Mouse (Mus musculus) heart, postnatal 36 days (tissue): ENCODE measurements around the gene Gm37240. TPM values are rescaled to one million over a fixed set of nuclear protein-coding genes. Genes with fewer than 3 reads are reported as not detected.
A peak's percentile ranks its signal among the peaks of the same experiment; 100 is the strongest.

Experiments
- DNase-seq, 2 experiments: peaks; one replicate each; pipeline ENCODE4 v3.0.0; 2021 to 2022
- intact Hi-C: fragments of 180-260 bp; cut with DNase I; formaldehyde crosslinking; loops from one replicate; pipeline ENCODE4 v1.15.1; 2025
- total RNA-seq, 2 experiments: library from RNA; stranded (reverse); gene quantifications; 2 replicates each; pipeline ENCODE4 v1.2.3; 2021

Gene Gm37240
- total RNA-seq, 2 experiments from 2014 or later: 35.9 to 45.6 TPM

DNA sequence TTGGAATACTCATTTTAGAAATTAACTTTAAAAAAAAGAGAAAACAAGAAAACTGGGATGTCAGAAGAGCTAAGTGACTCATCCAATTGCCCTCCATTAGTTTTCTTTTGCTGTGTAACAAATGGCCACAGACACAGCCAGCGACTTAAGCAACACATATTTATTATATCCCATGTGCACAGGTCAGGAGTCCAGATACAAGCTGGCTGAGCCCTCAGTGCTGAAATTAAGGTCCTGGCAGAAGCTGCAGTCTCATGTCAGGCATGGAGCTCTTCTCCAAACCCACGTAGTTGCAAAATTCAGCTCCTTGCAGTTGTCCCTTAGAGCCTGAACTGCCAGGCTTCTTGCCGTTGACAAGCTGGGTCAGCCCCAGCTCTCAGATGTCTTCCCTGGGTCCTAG lies 504.0 kb downstream of the Gm37240 start:
- intact Hi-C loops: no loop called here
- DNase-seq: no peak

DNA sequence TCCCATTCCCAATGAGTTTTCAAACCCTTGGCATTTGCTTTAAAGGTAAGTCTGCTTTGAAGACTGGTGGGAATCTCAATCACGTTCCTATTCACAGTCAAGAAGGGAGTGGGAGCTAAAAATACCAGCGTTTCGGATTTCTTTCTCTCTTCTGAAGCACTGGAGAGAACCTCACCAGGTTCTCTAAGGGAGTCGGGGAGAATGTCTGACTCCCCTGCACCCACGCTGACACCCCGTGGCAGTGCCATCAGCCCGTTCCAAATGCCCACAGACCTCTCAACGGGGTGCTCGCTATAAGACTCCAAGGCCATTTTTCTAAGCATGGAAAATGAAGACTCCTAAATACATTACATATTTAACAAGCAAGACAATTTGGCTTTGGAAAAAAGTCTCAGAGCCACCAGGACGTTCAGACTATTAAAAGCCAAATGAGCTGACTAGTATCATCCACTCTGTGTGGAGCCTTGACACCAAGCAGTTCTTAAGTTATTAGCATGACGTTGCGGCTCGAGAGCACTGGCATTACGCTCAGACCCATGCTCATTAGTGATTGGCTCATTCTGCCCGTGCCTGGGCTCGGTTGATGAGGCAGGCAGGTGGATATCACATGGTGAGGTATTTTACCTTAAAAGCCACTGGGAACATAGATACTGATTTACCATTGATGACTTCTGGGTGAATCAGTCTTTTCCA lies 508.5 kb downstream of the Gm37240 start:
- intact Hi-C loops: loop anchor here (5.0 kb wide), 1 partner anchor 138 kb away; no protein-coding TSS in a partner anchor
- no peak for DNase-seq

DNA sequence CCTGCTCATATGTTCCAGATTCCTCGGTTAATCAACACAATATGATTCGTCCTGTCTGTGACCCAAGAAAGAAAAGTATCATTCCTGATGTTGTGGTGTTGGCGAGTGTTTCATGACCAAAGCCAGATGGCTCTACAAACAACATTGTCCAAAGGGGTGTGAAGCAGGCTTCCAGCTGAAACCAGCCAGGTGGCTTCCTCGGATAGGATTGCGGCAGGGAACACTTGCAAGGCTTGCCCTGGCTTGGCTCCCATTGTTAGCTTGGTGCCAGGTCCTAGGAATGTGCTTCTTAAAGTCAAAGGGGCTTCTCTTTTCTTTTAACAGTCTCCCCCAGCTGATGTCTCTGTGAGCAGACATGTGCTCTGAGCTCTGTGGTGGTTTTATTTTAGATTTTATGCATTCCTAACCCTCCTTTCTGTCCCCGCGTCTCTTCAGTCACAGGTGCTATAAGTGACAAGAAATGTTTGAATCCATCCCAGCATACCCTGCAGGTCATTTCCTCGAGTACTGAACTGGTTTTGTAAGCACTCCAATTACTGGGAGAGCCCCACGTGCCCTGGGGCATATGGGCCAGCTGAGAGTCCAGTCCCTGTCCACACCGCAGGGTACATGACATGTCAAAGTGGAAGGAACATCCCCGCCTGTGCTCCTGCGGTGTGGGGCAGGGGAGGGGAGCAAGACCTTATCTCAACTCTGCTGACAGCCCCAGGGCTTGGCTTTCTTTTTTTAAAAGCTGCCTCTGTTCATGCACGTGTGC lies 509.2 kb downstream of the Gm37240 start:
- peak; percentile 16 to 42 for DNase-seq
- intact Hi-C loops: loop anchor here (5.0 kb wide), 1 partner anchor 139 kb away; no protein-coding TSS in a partner anchor

DNA sequence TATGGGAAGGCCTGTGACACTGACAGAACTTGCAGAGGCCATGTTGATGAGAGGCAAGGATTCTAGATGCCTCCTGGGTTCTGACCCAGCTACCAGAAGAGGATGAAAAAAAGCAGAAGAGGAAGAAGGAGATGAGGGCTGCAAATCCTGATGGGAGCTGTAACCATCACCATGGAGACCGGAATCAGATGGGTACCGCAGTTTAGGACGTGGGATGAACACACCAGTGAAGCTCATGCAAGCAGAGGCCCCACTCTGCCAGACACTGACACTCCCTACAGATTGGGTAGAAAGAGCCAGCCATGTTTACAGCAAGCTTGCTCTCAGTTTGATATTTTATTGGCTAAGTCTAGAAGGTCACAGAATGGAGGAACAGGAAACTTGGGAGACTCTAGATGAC lies 509.8 kb downstream of the Gm37240 start:
- intact Hi-C loops: loop anchor here (5.0 kb wide), 1 partner anchor 140 kb away; no protein-coding TSS in a partner anchor
- DNase-seq: no peak

DNA sequence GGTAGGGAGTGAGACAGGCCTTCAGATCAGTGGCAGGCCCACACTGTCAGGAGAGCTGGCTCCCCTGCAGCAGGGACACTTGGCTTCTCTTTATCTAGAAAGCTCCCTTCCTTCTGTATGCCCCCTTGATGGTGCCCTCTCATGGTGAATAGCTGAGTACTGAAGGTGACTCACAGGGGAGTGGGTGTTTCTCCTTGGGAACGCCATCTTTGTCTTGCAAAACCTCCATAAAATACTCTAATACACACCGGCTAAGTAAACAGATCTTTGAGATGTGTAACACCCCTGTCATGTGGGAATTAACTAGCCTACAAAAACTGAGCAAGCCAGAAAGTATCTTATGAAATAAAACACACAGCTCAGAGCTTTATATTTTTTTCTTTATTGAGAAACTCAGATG lies 510.8 kb downstream of the Gm37240 start:
- DNase-seq: no peak
- intact Hi-C loops: loop anchor here (5.0 kb wide), 1 partner anchor 141 kb away; no protein-coding TSS in a partner anchor

DNA sequence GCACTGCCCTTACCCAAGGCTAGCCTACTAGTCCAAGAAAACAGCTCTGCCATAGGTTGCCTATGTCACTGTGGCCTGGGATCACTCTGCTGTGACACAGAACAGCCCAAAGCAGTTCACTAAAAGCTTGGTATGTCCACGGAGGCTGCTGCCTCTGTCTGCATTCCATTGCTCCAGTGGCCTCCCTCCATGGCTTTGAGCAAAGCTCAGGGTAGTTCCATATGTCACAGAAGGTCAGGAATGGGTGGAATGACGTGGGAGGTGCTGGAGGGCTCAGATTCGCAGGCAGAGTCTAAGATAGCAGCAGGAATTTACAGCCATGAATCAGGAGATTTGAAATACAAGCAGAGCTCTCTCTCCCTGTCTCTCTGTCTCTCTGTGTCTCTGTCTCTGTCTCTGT lies 514.3 kb downstream of the Gm37240 start:
- intact Hi-C loops: no loop called here
- DNase-seq: peak in 1 of 2 experiments; percentile 4

DNA sequence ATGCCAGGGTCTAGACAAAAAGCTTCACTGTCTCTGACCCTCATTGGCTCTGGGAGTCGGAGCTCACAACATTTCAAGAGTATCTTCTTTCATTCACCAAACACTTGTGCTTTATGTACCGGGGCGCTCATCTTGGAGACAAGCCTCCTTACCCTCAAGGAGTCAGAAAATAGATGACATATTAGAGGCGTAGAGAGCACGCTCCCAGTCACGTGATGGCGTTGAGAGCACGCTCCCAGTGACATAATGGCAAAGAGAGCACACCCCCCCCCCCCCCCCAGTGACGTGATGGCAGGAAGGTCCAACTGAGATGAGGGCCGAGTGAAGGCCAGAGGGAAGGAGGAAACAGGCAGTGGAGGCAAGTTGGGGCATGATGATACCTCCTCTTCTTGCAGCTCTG lies 517.5 kb downstream of the Gm37240 start:
- no peak for DNase-seq
- intact Hi-C loops: loop anchor here (5.0 kb wide), 1 partner anchor 443 kb away; no protein-coding TSS in a partner anchor

DNA sequence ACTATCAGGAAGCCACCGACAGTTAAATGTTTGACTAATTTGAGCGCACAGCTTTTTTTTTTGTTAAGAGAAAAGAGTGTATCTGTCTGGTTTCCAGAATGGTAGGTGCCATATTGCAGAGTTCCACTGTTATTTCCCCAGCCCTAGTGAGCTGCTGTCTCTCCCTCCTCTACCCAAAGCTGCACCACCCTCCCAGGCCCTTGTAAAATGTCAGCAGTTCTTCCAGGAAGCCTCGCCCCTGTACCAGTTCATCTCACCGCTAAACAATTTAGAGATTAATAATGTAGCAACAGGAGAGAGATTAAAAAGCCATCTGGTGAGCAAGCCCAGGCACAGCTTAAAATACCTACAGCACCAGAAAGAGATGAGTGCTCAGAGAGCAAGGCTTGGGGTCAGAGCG lies 518.2 kb downstream of the Gm37240 start:
- DNase-seq: no peak
- intact Hi-C loops: loop anchor here (5.0 kb wide), 1 partner anchor 442 kb away; no protein-coding TSS in a partner anchor

DNA sequence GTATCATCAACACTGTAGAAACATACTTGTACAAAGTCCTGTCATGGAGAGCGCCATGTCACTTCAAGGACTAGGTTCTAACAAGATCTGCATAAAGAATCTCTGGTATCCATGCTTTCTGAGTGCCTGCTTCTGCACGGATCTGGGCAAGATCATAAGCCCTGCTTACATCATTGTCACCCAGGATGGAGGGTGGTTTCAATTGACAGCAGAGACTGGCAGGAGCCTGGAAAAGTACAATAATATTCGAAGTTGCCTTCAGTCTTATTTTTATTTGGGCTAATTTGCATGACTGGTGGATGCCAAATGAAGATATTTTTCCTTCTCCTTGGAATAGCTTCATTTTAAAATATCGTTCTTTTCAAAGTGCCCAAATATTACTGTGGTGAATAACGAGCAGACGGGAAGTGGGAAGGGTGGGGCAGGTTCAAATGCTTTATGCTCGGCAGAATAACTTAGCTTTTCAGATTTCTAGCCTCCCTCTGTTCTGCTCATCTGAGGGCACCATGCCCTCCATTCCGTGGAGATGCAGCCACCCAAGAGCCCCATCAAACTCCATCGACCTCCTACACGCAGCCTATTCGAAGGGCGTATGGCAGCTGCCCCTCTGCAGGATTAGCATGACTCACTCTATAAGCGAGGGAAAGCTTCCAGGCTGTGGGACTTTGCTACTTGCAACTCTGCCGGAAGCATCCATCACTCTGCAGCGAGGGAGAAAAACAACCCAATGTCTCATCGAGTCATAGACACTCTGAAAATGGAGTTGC lies 518.8 kb downstream of the Gm37240 start:
- intact Hi-C loops: loop anchor here (5.0 kb wide), 1 partner anchor 441 kb away; no protein-coding TSS in a partner anchor
- no peak for DNase-seq

DNA sequence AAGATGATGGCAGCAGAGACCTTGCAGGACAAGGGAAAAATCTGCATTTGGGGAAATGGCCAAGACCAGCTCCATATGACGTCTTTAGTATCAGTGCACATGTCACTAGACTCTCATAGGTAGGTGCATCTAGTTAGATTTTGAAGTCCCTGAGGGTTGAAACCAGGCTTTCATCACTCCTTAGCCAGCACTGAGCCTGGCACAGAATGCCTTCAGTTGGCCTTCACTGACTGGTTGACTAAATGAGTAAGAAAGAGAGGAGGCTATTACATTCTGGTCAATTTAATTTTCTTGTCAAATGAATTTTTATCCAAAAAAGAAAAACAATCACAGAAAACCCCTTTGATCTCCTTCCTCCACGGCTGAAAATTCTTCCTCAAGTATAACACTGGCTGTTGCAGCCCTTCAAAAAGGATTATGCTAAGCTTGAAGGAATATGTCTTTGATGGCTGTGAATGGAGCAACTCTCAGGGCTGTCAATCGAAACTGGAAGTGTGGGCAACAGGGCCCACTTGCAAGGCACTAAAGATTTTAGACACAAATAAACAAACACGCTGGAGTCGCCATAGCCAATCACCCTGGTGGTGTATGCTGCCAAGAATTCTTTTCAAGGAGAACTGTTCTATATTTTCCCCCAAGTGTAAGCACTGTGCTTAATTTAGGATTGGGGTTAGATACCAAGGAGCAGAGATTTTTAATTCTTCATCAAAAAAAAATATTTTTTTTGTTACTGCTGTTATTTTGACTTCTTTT lies 522.6 kb downstream of the Gm37240 start:
- DNase-seq: no peak
- intact Hi-C loops: loop anchor here (2.0 to 5.0 kb wide), 3 partner anchors 24 to 437 kb away; no protein-coding TSS in a partner anchor

DNA sequence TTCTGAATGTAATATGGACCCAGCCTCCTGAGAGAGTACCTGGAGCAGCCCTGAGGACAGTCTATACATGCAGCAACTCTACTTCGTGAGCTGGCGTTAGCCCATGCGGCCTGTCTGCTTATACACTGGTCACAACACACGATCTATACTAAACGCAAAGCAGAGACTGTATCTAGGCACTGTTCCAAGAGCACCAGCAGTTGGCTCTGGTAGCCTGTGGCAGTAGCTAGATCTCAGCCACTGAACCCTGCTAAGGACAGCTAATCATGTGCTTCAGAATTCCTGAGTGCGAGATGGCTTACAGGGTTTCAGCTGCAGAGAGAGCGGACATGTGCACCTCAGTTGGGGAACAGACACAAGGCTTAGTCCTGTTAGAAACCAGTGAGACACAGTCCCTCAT lies 524.4 kb downstream of the Gm37240 start:
- intact Hi-C loops: loop anchor here (5.0 kb wide), 1 partner anchor 189 kb away; no protein-coding TSS in a partner anchor
- DNase-seq: no peak

DNA sequence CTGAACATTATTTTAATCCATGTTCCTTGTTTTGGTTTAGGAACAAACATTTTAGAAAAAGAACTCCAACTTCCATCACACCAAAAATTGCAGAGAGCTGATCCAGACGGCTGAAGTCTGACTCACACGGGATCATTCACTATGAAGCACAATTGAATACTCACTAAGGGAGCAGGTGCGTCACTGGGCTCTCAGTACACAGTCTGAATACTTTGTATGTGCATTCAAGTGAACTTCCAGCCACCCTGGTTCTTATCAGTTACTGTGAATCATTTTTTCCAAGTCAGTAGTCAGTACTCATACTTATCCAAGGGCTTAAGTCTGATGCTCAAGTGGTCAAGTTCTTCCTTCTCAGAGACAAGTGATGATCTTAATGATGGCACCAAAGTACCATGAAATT lies 530.9 kb downstream of the Gm37240 start:
- intact Hi-C loops: no loop called here
- DNase-seq: no peak

DNA sequence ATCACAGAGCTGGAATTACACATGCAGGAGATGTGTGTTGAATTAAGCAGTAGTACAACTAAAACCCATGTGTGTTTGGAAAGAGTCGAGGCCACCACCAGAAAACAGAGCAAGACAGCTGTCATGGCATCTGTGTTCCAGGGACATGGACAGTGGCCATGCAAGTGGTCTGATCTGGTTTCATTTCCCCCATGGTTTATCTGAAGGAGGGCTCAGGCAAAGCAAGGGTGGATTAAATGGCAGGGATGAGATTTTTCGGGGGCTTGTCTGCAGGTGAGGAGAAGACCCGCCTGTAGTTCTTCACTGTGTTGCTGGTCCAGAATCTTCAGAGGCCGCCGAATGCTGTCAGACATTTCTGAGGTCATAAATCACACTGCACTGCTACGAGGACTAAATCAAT lies 539.3 kb downstream of the Gm37240 start:
- DNase-seq: no peak
- intact Hi-C loops: no loop called here

DNA sequence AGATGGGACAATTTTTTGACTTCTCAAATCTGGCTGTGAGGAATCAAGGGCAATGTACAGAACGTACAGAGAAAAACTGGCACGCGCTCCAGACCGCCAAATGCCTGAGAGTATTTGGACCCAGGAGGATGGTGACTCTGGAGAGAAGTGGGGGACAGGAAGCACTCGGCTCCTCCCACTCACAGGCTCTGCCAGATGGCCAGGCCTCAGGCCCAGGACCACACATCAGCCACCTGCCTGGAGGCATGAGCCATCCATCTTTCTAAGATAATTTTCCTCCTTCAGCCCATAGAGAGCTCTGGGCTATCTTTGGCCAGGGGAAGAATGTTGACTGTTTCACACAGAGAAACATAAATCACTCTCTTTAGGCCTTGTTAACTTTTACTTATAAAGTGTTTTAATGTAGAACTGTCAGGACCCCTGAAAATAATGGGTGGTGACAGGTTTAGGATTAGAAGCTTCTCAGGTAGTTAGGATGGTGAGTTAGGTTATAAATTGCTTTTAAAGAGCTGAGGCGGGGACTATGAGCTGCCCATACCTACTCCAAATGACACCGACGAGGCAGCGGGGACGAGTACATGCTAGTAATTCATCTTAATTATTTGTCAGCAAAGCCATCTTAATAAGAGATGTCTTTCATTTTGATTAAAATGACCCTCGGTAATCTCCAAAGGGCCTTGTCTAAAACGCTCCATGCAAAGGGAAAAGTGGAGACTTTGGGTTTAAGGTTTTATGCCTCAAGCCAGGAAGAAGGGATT lies 546.0 kb downstream of the Gm37240 start:
- intact Hi-C loops: loop anchor here (2.0 to 5.0 kb wide), 2 partner anchors 24 to 176 kb away; no protein-coding TSS in a partner anchor
- peak in 1 of 2 experiments; percentile 12 for DNase-seq

DNA sequence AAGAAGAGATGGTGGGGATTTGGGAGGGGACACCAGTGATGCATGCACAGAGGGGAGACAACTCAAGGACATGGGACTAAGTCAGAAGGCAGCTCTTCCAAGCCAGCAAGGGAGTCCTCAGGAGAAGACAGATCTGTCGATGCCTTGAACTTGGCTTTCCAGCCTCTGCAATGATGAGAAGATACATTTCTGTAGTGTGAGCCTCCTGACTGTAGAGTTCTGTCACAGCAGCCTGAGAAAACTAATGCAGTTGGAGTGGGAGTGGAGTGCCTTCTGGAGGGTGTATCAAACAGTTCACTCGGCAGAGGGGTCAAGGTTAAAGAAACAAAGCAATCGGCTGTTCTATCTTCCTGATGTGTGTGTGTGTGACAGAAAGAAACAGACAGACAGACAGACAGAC lies 546.8 kb downstream of the Gm37240 start:
- intact Hi-C loops: loop anchor here (2.0 to 5.0 kb wide), 2 partner anchors 24 to 177 kb away; no protein-coding TSS in a partner anchor

DNA sequence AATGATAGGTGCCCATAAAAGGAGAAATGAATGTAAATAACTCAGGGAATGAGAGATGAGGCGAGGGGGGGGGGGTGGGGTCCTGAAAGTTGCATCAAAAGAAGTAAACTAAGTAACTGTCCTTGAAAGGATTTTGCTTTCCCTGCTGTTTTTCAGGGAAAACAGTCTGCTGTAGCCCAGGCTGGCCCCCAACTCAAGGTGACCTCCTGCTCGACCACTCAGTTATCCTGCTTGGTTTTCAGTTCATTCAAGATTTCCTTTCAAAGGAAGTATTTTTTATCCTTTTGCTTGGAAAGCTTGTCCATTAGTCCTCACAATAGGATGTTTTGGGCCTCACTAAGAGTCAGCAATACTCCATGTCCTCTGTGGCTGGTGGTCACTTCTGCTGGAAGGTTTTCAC lies 547.4 kb downstream of the Gm37240 start:
- intact Hi-C loops: loop anchor here (2.0 to 5.0 kb wide), 4 partner anchors 25 to 413 kb away; no protein-coding TSS in a partner anchor
- DNase-seq: no peak

More for the DNA sequence above, 546.8 kb downstream of the Gm37240 start:
- no peak for DNase-seq

DNA sequence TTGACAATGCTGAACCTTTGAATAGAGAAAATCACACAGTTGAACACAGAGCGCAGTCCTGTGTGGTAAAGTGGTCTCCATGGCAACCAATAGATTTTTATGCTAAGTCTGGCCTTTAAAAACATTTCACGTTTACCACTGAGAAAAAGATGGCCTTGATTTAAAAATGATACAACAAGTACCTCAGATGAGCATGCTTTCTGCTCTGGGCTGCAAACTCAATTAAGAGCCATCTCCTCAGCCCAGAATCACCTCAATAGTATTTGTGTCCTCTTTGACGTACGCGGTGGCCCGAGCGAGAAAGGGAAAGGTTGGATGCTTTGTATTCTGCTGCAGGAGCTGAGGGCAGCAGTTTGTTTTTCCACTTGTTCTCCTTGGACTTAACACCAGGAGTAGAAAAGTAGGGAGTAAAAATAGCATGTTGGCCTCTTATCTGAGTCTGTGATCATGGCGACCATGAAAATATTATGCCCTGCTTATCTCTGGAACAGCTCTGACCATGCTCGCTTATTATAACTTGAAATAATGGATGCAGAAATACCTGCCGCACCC lies 548.0 kb downstream of the Gm37240 start:
- peak; percentile 12 to 25 for DNase-seq
- intact Hi-C loops: loop anchor here (5.0 kb wide), 2 partner anchors 127 to 412 kb away; no protein-coding TSS in a partner anchor

DNA sequence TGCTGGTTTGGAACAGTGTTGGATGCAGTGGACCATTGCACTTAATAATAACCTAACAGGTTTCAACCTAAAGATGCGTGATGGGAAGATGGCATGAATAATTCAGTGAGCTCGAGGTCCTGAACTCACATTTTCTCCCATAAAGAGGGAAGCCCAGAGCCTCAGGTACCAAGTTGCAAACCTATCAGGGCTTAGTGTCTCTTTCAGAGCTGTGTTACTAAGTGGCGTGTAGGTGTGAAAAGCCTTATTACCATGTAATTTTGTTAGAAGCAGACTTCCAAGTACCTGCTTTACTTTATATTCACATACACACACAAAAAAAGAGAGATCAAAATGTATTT lies 548.6 kb downstream of the Gm37240 start:
- intact Hi-C loops: loop anchor here (5.0 kb wide), 2 partner anchors 126 to 411 kb away; no protein-coding TSS in a partner anchor

More for the DNA sequence above, 548.6 kb downstream of the Gm37240 start:
- no peak for DNase-seq
